In the genomic region with DNA sequence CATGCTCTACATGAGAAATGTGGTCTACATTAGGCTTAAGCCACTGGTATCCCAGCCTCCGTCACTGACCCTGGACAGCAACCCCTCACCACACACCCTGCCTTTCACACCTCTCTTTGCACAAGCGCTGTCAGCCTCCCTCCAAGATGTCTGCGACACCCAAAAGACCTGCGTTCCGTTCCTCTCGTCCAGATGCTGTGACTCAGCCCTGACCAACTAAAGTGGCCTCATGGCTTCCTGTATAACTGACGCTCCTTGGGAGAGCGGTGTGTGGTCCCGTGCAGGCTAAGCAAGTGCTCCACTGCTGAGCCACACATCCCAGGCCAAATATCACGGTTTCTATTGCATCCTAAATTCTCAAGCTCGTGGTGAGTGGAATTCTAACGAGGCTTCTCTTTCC, we compare ENCODE assay signal across 20 mouse cellular contexts. TPM values are rescaled to one million over a fixed set of nuclear protein-coding genes. Genes with fewer than 3 reads are reported as not detected.
"Had no signal": no experiment of that assay in that cellular context is flagged by ENCODE, and none has a peak within 500 bp of the region (broad histone marks: within the 10 kb centered on the region; RNA-seq: fewer than 3 reads in every experiment).

No protein-coding gene starts in this region.

- DNase-seq: kidney, adult 11 months; kidney, adult 8-10 months; kidney, postnatal 10 days; kidney, postnatal 36 days; layer of hippocampus, postnatal 36 days; liver, embryonic 13.5 days; lung, adult 2 months; lung, postnatal 14 days; lung, postnatal 4 days; thymus, postnatal 25 days had no signal

- H3K9me3 ChIP-seq: kidney, embryonic 15.5 days; limb, embryonic 12.5 days; liver, embryonic 13.5 days; midbrain, embryonic 12.5 days had no signal

- H3K4me3 ChIP-seq: kidney, embryonic 15.5 days; left cerebral cortex, adult 2 months; limb, embryonic 12.5 days; liver, embryonic 13.5 days; midbrain, embryonic 12.5 days had no signal

- H3K36me3 ChIP-seq: kidney, embryonic 15.5 days; limb, embryonic 12.5 days; liver, embryonic 13.5 days; midbrain, embryonic 12.5 days had no signal

- H3K27me3 ChIP-seq: midbrain, embryonic 12.5 days had no signal

- ATAC-seq: midbrain, embryonic 16.5 days had no signal

- H3K4me1 ChIP-seq: limb, embryonic 12.5 days; liver, embryonic 13.5 days had no signal

- H3K4me2 ChIP-seq: kidney, embryonic 15.5 days; limb, embryonic 12.5 days; liver, embryonic 13.5 days; midbrain, embryonic 12.5 days had no signal

RNA-seq across cellular contexts. Expression of gene Elfn2, which starts 22.1 kb away (rescaled TPM):
- total RNA-seq: liver, adult 2 months; megakaryocyte-erythroid progenitor cell, adult 5-6 weeks; monocyte, adult 5-6 weeks had no signal
- polyA plus RNA-seq: kidney, embryonic 15.5 days; liver, adult 2 months; liver, embryonic 16.5 days; stomach, embryonic 14.5 days had no signal
